Mouse (Mus musculus): Measurements from ENCODE around the gene Atg5. TPM values are rescaled to one million over a fixed set of nuclear protein-coding genes. Genes with fewer than 3 reads are reported as not detected.
A peak's percentile ranks its signal among the peaks of the same experiment; 100 is the strongest.

The Atg5 gene
- polyA plus RNA-seq, 1 experiment from 2014 or later: 39.2 TPM

DNA sequence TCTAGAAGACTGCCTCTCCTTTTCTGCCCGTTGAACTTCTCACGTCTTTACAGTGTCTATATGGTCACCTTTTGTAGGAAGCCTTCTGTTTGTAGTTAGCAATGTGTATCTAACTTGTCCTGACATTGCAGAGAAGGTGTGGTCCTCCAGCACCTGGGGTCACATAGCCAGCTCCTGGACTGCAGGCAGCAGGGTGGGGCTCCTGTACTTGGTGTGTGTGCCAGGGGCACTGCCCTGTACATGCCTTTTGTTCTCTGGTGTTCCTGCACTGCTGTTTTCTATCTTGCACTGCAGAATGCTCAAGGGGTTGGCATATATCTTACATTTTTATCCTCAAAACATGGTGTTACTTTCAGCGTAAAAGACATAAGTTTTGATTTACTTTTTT is 36.2 kb downstream of the Atg5 start:
- Histone ChIP-seq H3K4me1 (ENCODE audit: insufficient read depth, low read depth, low read length) (no peaks in the 10 kb centered on the region), H3K4me2 (replicated peaks; ENCODE audit: low read depth, low read length) (no peak overlapping the region), H3K9ac (replicated peaks; ENCODE audit: low read depth) (no peak overlapping the region), H3K27ac (ENCODE audit: low read length) (no peak overlapping the region), H3K9me3 (ENCODE audit: low read length) (no peaks in the 10 kb centered on the region), H3K27me3 (replicated peaks; ENCODE audit: insufficient read depth, low read length) (no peaks in the 10 kb centered on the region), H3K36me3 (ENCODE audit: insufficient read depth, low read length) (no peaks in the 10 kb centered on the region), H3K4me3 (ENCODE audit: low read depth, low read length) (no peak overlapping the region)
- no peak for DNase-seq (ENCODE audit: low spot score)
- TF ChIP-seq CTCF (IDR thresholded peaks at IDR 0.05): no peak
- no peak for TF ChIP-seq EP300 (IDR thresholded peaks at IDR 0.05)
- WGBS: 82% methylated on average over 3 of the region's 3 CpGs
- ATAC-seq: peak; percentile 35; the same call in 1 of the 2 replicates

DNA sequence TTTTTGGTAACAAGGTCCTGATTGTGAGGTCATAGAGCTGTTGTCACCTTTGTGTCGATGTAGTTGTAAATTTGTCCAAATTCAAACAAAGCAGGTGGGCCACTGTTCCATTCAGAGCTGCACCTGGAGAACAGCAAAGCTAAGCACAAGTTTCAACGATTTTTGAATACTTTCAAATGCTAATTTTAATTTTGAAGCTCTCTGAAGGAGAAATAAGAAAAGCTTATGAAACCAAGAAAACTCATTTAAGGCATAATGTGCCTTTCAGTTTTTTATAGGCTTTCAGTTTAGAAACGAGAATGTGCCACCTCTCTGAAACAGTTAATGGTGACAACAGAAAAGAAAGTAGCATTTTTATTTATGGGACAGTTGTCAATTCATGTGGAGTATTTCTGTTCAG is 36.7 kb downstream of the Atg5 start:
- no peak overlapping the region for H3K4me2 ChIP-seq (replicated peaks; ENCODE audit: low read depth, low read length)
- no peak overlapping the region for H3K4me3 ChIP-seq (ENCODE audit: low read depth, low read length)
- no peaks in the 10 kb centered on the region for H3K36me3 ChIP-seq (ENCODE audit: insufficient read depth, low read length)
- DNase-seq (ENCODE audit: low spot score) (no peak), ATAC-seq (no peak)
- no peak overlapping the region for H3K27ac ChIP-seq (ENCODE audit: low read length)
- no peak overlapping the region for H3K9ac ChIP-seq (replicated peaks; ENCODE audit: low read depth)
- H3K9me3 ChIP-seq (ENCODE audit: low read length): no peaks in the 10 kb centered on the region
- H3K27me3 ChIP-seq (replicated peaks; ENCODE audit: insufficient read depth, low read length): no peaks in the 10 kb centered on the region
- no peaks in the 10 kb centered on the region for H3K4me1 ChIP-seq (ENCODE audit: insufficient read depth, low read depth, low read length)
- TF ChIP-seq CTCF (IDR thresholded peaks at IDR 0.05) (no peak), EP300 (IDR thresholded peaks at IDR 0.05) (no peak)
- WGBS: 82% methylated on average over 3 of the region's 3 CpGs

DNA sequence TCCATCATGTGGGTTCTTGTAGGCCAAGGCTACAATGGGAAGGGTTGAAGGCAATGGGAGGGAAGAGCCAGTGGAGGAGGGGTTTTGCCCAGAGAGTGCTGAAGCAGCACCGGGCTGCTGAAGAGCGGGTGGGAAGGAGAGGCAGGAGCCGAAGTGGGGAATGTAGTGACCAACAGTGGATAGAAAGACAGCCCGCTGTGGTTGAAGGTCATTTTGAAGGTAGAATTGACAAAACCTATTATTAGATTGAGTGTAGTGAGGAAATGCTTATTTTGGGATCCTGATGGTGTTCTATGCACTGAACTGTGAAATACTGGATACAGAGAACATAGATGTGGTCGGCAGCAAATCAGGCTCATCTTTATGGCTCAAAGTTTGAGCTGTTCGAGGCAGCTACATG is 38.1 kb downstream of the Atg5 start:
- H3K9me3 ChIP-seq (ENCODE audit: low read length): no peaks in the 10 kb centered on the region
- H3K27me3 ChIP-seq (replicated peaks; ENCODE audit: insufficient read depth, low read length): no peaks in the 10 kb centered on the region
- WGBS: 95% methylated on average over 6 of the region's 6 CpGs
- DNase-seq (ENCODE audit: low spot score) (no peak), ATAC-seq (no peak)
- no peak overlapping the region for H3K4me3 ChIP-seq (ENCODE audit: low read depth, low read length)
- no peaks in the 10 kb centered on the region for H3K4me1 ChIP-seq (ENCODE audit: insufficient read depth, low read depth, low read length)
- no peak overlapping the region for H3K27ac ChIP-seq (ENCODE audit: low read length)
- no peak overlapping the region for H3K9ac ChIP-seq (replicated peaks; ENCODE audit: low read depth)
- no peaks in the 10 kb centered on the region for H3K36me3 ChIP-seq (ENCODE audit: insufficient read depth, low read length)
- no peak overlapping the region for H3K4me2 ChIP-seq (replicated peaks; ENCODE audit: low read depth, low read length)
- TF ChIP-seq CTCF (IDR thresholded peaks at IDR 0.05): no peak
- TF ChIP-seq EP300 (IDR thresholded peaks at IDR 0.05): no peak

DNA sequence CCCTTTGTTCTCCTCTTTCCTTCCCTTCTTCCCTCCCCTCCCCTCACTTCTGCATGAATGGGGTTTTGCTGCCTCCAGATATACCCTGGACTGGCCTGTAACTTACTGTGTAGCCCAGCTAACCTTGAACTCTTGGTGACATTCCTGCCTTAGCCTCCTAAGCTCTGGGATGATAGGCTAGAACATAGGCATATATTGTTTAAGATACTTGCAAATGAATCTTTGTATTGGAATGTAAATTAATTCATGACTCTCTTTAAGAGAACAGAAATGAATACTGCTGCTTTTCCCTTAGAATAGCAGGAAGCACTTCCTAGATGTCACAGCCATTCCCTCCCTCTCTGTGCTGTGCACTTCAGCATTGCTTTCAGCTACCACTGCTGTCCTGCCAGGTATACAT is 40.1 kb downstream of the Atg5 start:
- no peak overlapping the region for H3K9ac ChIP-seq (replicated peaks; ENCODE audit: low read depth)
- no peak overlapping the region for H3K4me3 ChIP-seq (ENCODE audit: low read depth, low read length)
- no peaks in the 10 kb centered on the region for H3K4me1 ChIP-seq (ENCODE audit: insufficient read depth, low read depth, low read length)
- TF ChIP-seq CTCF (IDR thresholded peaks at IDR 0.05): no peak
- TF ChIP-seq EP300 (IDR thresholded peaks at IDR 0.05): no peak
- no peak overlapping the region for H3K27ac ChIP-seq (ENCODE audit: low read length)
- no peak overlapping the region for H3K4me2 ChIP-seq (replicated peaks; ENCODE audit: low read depth, low read length)
- no peaks in the 10 kb centered on the region for H3K36me3 ChIP-seq (ENCODE audit: insufficient read depth, low read length)
- DNase-seq (ENCODE audit: low spot score): no peak
- no peaks in the 10 kb centered on the region for H3K27me3 ChIP-seq (replicated peaks; ENCODE audit: insufficient read depth, low read length)
- H3K9me3 ChIP-seq (ENCODE audit: low read length): no peaks in the 10 kb centered on the region
- ATAC-seq: no peak

DNA sequence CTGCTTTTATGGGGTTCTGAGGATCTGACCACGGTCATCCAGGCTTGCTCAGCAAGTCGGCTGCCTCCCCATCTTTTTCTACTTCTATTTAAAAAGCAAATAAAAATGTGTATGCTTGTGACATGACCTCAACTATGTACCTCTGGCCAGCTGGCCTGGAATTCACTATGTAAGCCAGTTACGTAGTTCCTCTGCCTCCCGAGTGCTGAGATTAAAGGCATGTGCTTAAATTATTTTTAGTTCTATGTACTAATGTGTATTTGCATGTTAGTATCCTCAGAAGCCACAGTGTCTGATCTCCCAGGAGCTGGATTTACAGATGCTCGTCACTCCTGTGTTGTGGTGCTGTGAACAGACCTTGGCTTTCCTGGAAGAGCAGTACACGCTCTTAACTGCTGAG is 41.1 kb downstream of the Atg5 start:
- Histone ChIP-seq H3K27me3 (replicated peaks; ENCODE audit: insufficient read depth, low read length) (no peaks in the 10 kb centered on the region), H3K9me3 (ENCODE audit: low read length) (no peaks in the 10 kb centered on the region), H3K4me2 (replicated peaks; ENCODE audit: low read depth, low read length) (no peak overlapping the region), H3K36me3 (ENCODE audit: insufficient read depth, low read length) (no peaks in the 10 kb centered on the region), H3K4me3 (ENCODE audit: low read depth, low read length) (no peak overlapping the region), H3K9ac (replicated peaks; ENCODE audit: low read depth) (no peak overlapping the region), H3K4me1 (ENCODE audit: insufficient read depth, low read depth, low read length) (no peaks in the 10 kb centered on the region), H3K27ac (ENCODE audit: low read length) (no peak overlapping the region)
- whole genome bisulfite sequencing: 55% methylated on average over 6 of the region's 6 CpGs
- TF ChIP-seq EP300 (IDR thresholded peaks at IDR 0.05): no peak
- no peak for TF ChIP-seq CTCF (IDR thresholded peaks at IDR 0.05)
- DNase-seq (ENCODE audit: low spot score): no peak
- ATAC-seq: 0 out of 2 replicates have a peak, but pooled peaks have one; percentile 17

DNA sequence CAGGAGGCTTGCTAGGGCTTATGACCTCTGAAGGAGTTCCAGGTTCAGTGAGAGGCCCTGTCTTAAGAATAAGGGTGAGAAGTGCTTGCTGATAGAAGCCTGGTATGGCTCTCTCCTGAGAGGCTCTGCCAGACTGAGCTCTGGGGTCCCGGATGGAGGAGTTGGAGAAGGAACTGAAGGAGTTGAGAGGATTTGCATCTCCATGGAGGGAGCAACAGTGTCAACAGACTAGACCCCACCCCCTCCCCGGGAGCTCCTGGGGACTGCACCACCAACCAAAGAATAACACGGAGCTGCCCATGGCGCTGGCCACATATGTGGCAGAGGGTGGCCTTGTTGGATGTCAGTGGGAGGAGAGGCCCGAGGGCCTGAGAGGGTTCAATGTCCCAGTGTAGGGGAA is 47.1 kb downstream of the Atg5 start:
- Histone ChIP-seq H3K4me2 (replicated peaks; ENCODE audit: low read depth, low read length) (no peak overlapping the region), H3K4me3 (ENCODE audit: low read depth, low read length) (no peak overlapping the region), H3K4me1 (ENCODE audit: insufficient read depth, low read depth, low read length) (no peaks in the 10 kb centered on the region; the same call in 1 of the 2 replicates), H3K27ac (ENCODE audit: low read length) (no peak overlapping the region), H3K27me3 (replicated peaks; ENCODE audit: insufficient read depth, low read length) (no peaks in the 10 kb centered on the region), H3K9ac (replicated peaks; ENCODE audit: low read depth) (no peak overlapping the region), H3K9me3 (ENCODE audit: low read length) (no peaks in the 10 kb centered on the region), H3K36me3 (ENCODE audit: insufficient read depth, low read length) (0 out of 2 replicates have a peak, but pooled peaks cover 4% of the 10 kb centered on the region)
- DNase-seq (ENCODE audit: low spot score): no peak
- 61% methylated on average over 5 of the region's 5 CpGs for WGBS
- no peak for ATAC-seq
- TF ChIP-seq CTCF (IDR thresholded peaks at IDR 0.05) (no peak), EP300 (IDR thresholded peaks at IDR 0.05) (no peak)

Data from lung, postnatal 0 days (tissue).